Mouse (Mus musculus): ENCODE results near the gene Krtap29-1. TPM values are rescaled to one million over a fixed set of nuclear protein-coding genes. Genes with fewer than 3 reads are reported as not detected.
A peak's percentile ranks its signal among the peaks of the same experiment; 100 is the strongest.

The Krtap29-1 gene
- polyA plus RNA-seq (2015; fragmentation: Nextera tagmentation; extraction: Ambion mirVana): not detected in 2 replicates

- Histone ChIP-seq H3K9me3 (ENCODE audit: control insufficient read depth, low read length) (no peaks in the 10 kb centered on the region), H3K27me3 (ENCODE audit: control insufficient read depth, insufficient read depth, low read depth, low read length) (no peaks in the 10 kb centered on the region), H3K36me3 (ENCODE audit: control insufficient read depth, insufficient read depth, low read length) (no peaks in the 10 kb centered on the region), H3K4me3 (ENCODE audit: low read length) (no peak within 1 kb of the TSS), H3K9ac (ENCODE audit: low read length) (no peak within 1 kb of the TSS), H3K27ac (ENCODE audit: low read length) (no peak within 1 kb of the TSS), H3K4me2 (ENCODE audit: low read depth, low read length) (no peak within 1 kb of the TSS), H3K4me1 (replicated peaks; ENCODE audit: control insufficient read depth, insufficient read depth, low read length) (no peaks in the 10 kb centered on the region)
- WGBS: 75% methylated on average over 5 of the region's 5 CpGs
- ATAC-seq (ENCODE audit: low read depth): no peak
Observed at GRCm38 (mm10) chr11:99978953-99979352, at the start of gene Krtap29-1. Gene Krtap29-1, minus strand, starts transcription at chr11:99979053.

DNA sequence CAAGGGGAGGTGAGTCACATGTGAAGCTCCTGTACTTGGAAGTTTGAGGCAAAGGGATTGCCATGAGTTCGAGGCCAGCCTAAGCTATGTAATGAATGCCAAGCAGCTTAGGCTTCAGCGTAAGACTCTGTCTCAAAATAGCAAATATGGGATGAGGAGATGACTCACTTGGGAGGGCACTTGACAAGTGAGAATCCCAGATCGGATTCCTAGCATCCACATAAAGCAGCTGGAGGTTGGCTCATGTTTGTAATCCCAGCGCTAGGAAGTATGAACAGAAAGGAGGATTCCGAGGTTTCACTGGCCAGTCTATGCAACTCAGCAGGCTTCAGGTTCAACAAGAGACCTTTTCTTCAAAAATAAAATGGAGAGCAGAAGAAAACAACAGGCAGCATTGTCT, 42.6 kb upstream of the Krtap29-1 start:
- WGBS: 59% methylated on average over 5 of the region's 5 CpGs

GRCm38 (mm10) chr11:100019466-100019865, 40.6 kb upstream of the Krtap29-1 start:
- H3K4me1 ChIP-seq (replicated peaks; ENCODE audit: control insufficient read depth, insufficient read depth, low read length): peaks cover 3% of the 10 kb centered on the region; the same call in 1 of the 2 replicates
- no peaks in the 10 kb centered on the region for H3K27me3 ChIP-seq (ENCODE audit: control insufficient read depth, insufficient read depth, low read depth, low read length)
- ATAC-seq (ENCODE audit: low read depth): no peak
- no peaks in the 10 kb centered on the region for H3K36me3 ChIP-seq (ENCODE audit: control insufficient read depth, insufficient read depth, low read length)
- no peaks in the 10 kb centered on the region for H3K9me3 ChIP-seq (ENCODE audit: control insufficient read depth, low read length)
- H3K4me3 ChIP-seq (ENCODE audit: low read length): no peak overlapping the region
- WGBS: 80% methylated on average over 1 of the region's 1 CpGs
- H3K27ac ChIP-seq (ENCODE audit: low read length): no peak overlapping the region
- H3K9ac ChIP-seq (ENCODE audit: low read length): no peak overlapping the region
- no peak overlapping the region for H3K4me2 ChIP-seq (ENCODE audit: low read depth, low read length)

More for the DNA sequence above, 42.6 kb upstream of the Krtap29-1 start:
- H3K4me3 ChIP-seq (ENCODE audit: low read length): no peak overlapping the region
- H3K27ac ChIP-seq (ENCODE audit: low read length): no peak overlapping the region
- no peaks in the 10 kb centered on the region for H3K9me3 ChIP-seq (ENCODE audit: control insufficient read depth, low read length)
- ATAC-seq (ENCODE audit: low read depth): no peak
- H3K27me3 ChIP-seq (ENCODE audit: control insufficient read depth, insufficient read depth, low read depth, low read length): no peaks in the 10 kb centered on the region
- H3K4me1 ChIP-seq (replicated peaks; ENCODE audit: control insufficient read depth, insufficient read depth, low read length): no peaks in the 10 kb centered on the region
- no peaks in the 10 kb centered on the region for H3K36me3 ChIP-seq (ENCODE audit: control insufficient read depth, insufficient read depth, low read length)
- no peak overlapping the region for H3K4me2 ChIP-seq (ENCODE audit: low read depth, low read length)
- no peak overlapping the region for H3K9ac ChIP-seq (ENCODE audit: low read length)

- Histone ChIP-seq H3K27me3 (ENCODE audit: control insufficient read depth, insufficient read depth, low read depth, low read length) (no peaks in the 10 kb centered on the region), H3K27ac (ENCODE audit: low read length) (no peak within 1 kb of the TSS), H3K36me3 (ENCODE audit: control insufficient read depth, insufficient read depth, low read length) (no peaks in the 10 kb centered on the region), H3K4me1 (replicated peaks; ENCODE audit: control insufficient read depth, insufficient read depth, low read length) (peaks cover 3% of the 10 kb centered on the region; the same call in 1 of the 2 replicates), H3K4me2 (ENCODE audit: low read depth, low read length) (no peak within 1 kb of the TSS), H3K9ac (ENCODE audit: low read length) (no peak within 1 kb of the TSS), H3K4me3 (ENCODE audit: low read length) (no peak within 1 kb of the TSS), H3K9me3 (ENCODE audit: control insufficient read depth, low read length) (no peaks in the 10 kb centered on the region)
- WGBS: 67% methylated on average over 4 of the region's 4 CpGs
- no peak for ATAC-seq (ENCODE audit: low read depth)
Observed at GRCm38 (mm10) chr11:100016112-100016511, 37.3 kb upstream of the Krtap29-1 start, which contains the start of gene Krt33a. Gene Krt33a, minus strand, starts transcription at chr11:100016212.

- H3K27ac ChIP-seq (ENCODE audit: low read length): peak overlapping the region; percentile 43
- ATAC-seq (ENCODE audit: low read depth): peak; percentile 84
Observed at GRCm38 (mm10) chr11:100013691-100014171, 34.9 kb upstream of the Krtap29-1 start.

GRCm38 (mm10) chr11:100010682-100011081, 31.8 kb upstream of the Krtap29-1 start:
- H3K4me2 ChIP-seq (ENCODE audit: low read depth, low read length): no peak overlapping the region
- no peak overlapping the region for H3K27ac ChIP-seq (ENCODE audit: low read length)
- no peak for ATAC-seq (ENCODE audit: low read depth)
- no peaks in the 10 kb centered on the region for H3K36me3 ChIP-seq (ENCODE audit: control insufficient read depth, insufficient read depth, low read length)
- no peak overlapping the region for H3K4me3 ChIP-seq (ENCODE audit: low read length)
- WGBS: 83% methylated on average over 5 of the region's 5 CpGs
- H3K9me3 ChIP-seq (ENCODE audit: control insufficient read depth, low read length): no peaks in the 10 kb centered on the region
- no peaks in the 10 kb centered on the region for H3K27me3 ChIP-seq (ENCODE audit: control insufficient read depth, insufficient read depth, low read depth, low read length)
- no peak overlapping the region for H3K9ac ChIP-seq (ENCODE audit: low read length)
- peaks cover 3% of the 10 kb centered on the region; the same call in 1 of the 2 replicates for H3K4me1 ChIP-seq (replicated peaks; ENCODE audit: control insufficient read depth, insufficient read depth, low read length)

More at GRCm38 (mm10) chr11:100013691-100014171, 34.9 kb upstream of the Krtap29-1 start:
- Histone ChIP-seq H3K4me2 (ENCODE audit: low read depth, low read length) (no peak overlapping the region), H3K9me3 (ENCODE audit: control insufficient read depth, low read length) (no peaks in the 10 kb centered on the region), H3K9ac (ENCODE audit: low read length) (peak overlapping the region; percentile 20; the same call in 1 of the 2 replicates), H3K4me1 (replicated peaks; ENCODE audit: control insufficient read depth, insufficient read depth, low read length) (peaks cover 3% of the 10 kb centered on the region; the same call in 1 of the 2 replicates), H3K27me3 (ENCODE audit: control insufficient read depth, insufficient read depth, low read depth, low read length) (no peaks in the 10 kb centered on the region), H3K4me3 (ENCODE audit: low read length) (no peak overlapping the region), H3K36me3 (ENCODE audit: control insufficient read depth, insufficient read depth, low read length) (no peaks in the 10 kb centered on the region)
- WGBS: 33% methylated on average over 4 of the region's 4 CpGs

DNA sequence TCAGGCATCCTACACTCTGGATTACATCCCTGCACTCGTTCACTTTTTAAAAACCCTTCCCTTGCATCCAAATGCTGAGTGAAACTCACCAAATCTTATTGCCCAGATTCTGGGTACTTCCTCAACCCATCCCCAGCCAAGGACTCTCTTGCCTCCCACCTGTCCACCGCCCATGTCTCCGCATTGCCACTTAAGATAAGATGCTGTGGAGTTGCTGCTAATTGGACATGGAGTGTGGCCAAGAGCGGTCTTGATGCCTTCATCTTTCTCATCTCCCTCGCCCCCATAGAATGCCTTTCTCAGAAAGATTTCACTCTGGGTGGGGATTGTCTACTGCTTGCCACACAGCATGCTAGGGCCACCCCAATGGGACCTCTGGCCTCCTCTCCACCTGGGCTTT, 29.5 kb upstream of the Krtap29-1 start:
- Histone ChIP-seq H3K4me3 (ENCODE audit: low read length) (no peak overlapping the region), H3K4me2 (ENCODE audit: low read depth, low read length) (no peak overlapping the region), H3K9ac (ENCODE audit: low read length) (no peak overlapping the region), H3K4me1 (replicated peaks; ENCODE audit: control insufficient read depth, insufficient read depth, low read length) (no peaks in the 10 kb centered on the region), H3K9me3 (ENCODE audit: control insufficient read depth, low read length) (no peaks in the 10 kb centered on the region), H3K27me3 (ENCODE audit: control insufficient read depth, insufficient read depth, low read depth, low read length) (no peaks in the 10 kb centered on the region), H3K36me3 (ENCODE audit: control insufficient read depth, insufficient read depth, low read length) (no peaks in the 10 kb centered on the region), H3K27ac (ENCODE audit: low read length) (no peak overlapping the region)
- no peak for ATAC-seq (ENCODE audit: low read depth)
- WGBS: 79% methylated on average over 5 of the region's 5 CpGs

- Histone ChIP-seq H3K9ac (ENCODE audit: low read length) (no peak overlapping the region), H3K4me2 (ENCODE audit: low read depth, low read length) (no peak overlapping the region), H3K4me3 (ENCODE audit: low read length) (no peak overlapping the region), H3K27me3 (ENCODE audit: control insufficient read depth, insufficient read depth, low read depth, low read length) (no peaks in the 10 kb centered on the region), H3K9me3 (ENCODE audit: control insufficient read depth, low read length) (no peaks in the 10 kb centered on the region), H3K4me1 (replicated peaks; ENCODE audit: control insufficient read depth, insufficient read depth, low read length) (no peaks in the 10 kb centered on the region), H3K27ac (ENCODE audit: low read length) (no peak overlapping the region), H3K36me3 (ENCODE audit: control insufficient read depth, insufficient read depth, low read length) (no peaks in the 10 kb centered on the region)
- WGBS: 52% methylated on average over 3 of the region's 3 CpGs
- ATAC-seq (ENCODE audit: low read depth): no peak
Observed at GRCm38 (mm10) chr11:100006624-100007023, 27.8 kb upstream of the Krtap29-1 start.

GRCm38 (mm10) chr11:100005905-100006304, 27.1 kb upstream of the Krtap29-1 start:
- Histone ChIP-seq H3K9ac (ENCODE audit: low read length) (no peak overlapping the region), H3K4me3 (ENCODE audit: low read length) (no peak overlapping the region), H3K27ac (ENCODE audit: low read length) (peak overlapping the region; percentile 47; the same call in 1 of the 2 replicates), H3K4me1 (replicated peaks; ENCODE audit: control insufficient read depth, insufficient read depth, low read length) (no peaks in the 10 kb centered on the region), H3K9me3 (ENCODE audit: control insufficient read depth, low read length) (no peaks in the 10 kb centered on the region), H3K4me2 (ENCODE audit: low read depth, low read length) (no peak overlapping the region), H3K36me3 (ENCODE audit: control insufficient read depth, insufficient read depth, low read length) (no peaks in the 10 kb centered on the region), H3K27me3 (ENCODE audit: control insufficient read depth, insufficient read depth, low read depth, low read length) (no peaks in the 10 kb centered on the region)
- no peak for ATAC-seq (ENCODE audit: low read depth)
- whole genome bisulfite sequencing: 56% methylated on average over 8 of the region's 8 CpGs

Measured in lung, embryonic 16.5 days (tissue).